ENCODE assay signal across 8 mouse cellular contexts in genomic region chr9:110879998-110880561, GRCm38 (mm10). TPM values are rescaled to one million over a fixed set of nuclear protein-coding genes. Genes with fewer than 3 reads are reported as not detected.
DNase-seq lines count a peak whose midpoint lies in the region; ATAC-seq lines count a peak whose summit lies in the region.

Tmie (minus strand) TSS chr9:110880113.

- WGBS in embryonic facial prominence, embryonic 13.5 days: under 1% methylated on average over 49 of the region's 57 CpGs
- under 1% methylated on average over 49 of the region's 57 CpGs for WGBS in heart, embryonic 14.5 days
- WGBS in kidney, embryonic 15.5 days: under 1% methylated on average over 57 of the region's 57 CpGs
- WGBS in neural tube, embryonic 13.5 days: under 1% methylated on average over 56 of the region's 57 CpGs

- DNase-seq in layer of hippocampus, adult 11-12 months (ENCODE audit: low spot score): peak; percentile 48
- no peak for DNase-seq in layer of hippocampus, adult 9-10 months (ENCODE audit: low spot score)
- peak; percentile 89 to 93 for DNase-seq in lung, adult 18-20 months
- DNase-seq in thymus, postnatal 36 days: peak; percentile 81 to 87

- H3K4me2 ChIP-seq in embryonic facial prominence, embryonic 13.5 days: peak within 1 kb of the TSS; percentile 93
- H3K4me2 ChIP-seq in heart, embryonic 14.5 days (ENCODE audit: low read length): peak within 1 kb of the TSS; percentile 95
- H3K4me2 ChIP-seq in kidney, embryonic 15.5 days: peak within 1 kb of the TSS; percentile 93
- H3K4me2 ChIP-seq in neural tube, embryonic 13.5 days: peak within 1 kb of the TSS; percentile 83

- peaks cover 46% of the 10 kb centered on the region for H3K27me3 ChIP-seq in embryonic facial prominence, embryonic 13.5 days
- H3K27me3 ChIP-seq in heart, embryonic 14.5 days (ENCODE audit: control insufficient read depth, insufficient read depth, low read length): peaks cover 8% of the 10 kb centered on the region
- H3K27me3 ChIP-seq in kidney, embryonic 15.5 days: peaks cover 27% of the 10 kb centered on the region
- peaks cover 58% of the 10 kb centered on the region for H3K27me3 ChIP-seq in neural tube, embryonic 13.5 days

- H3K4me1 ChIP-seq in embryonic facial prominence, embryonic 13.5 days: peaks cover 20% of the 10 kb centered on the region
- peaks cover 20 to 28% of the 10 kb centered on the region in 2 experiments for H3K4me1 ChIP-seq in heart, embryonic 14.5 days (ENCODE audit: control insufficient read depth in 2 of 2, insufficient read depth in 2 of 2, low read length in 2 of 2)
- H3K4me1 ChIP-seq in kidney, embryonic 15.5 days: peaks cover 32% of the 10 kb centered on the region
- H3K4me1 ChIP-seq in neural tube, embryonic 13.5 days (replicated peaks): peaks cover 24% of the 10 kb centered on the region

- H3K36me3 ChIP-seq in embryonic facial prominence, embryonic 13.5 days: no peaks in the 10 kb centered on the region
- no peaks in the 10 kb centered on the region for H3K36me3 ChIP-seq in heart, embryonic 14.5 days (ENCODE audit: control insufficient read depth, insufficient read depth, low read length)
- H3K36me3 ChIP-seq in kidney, embryonic 15.5 days: no peaks in the 10 kb centered on the region
- no peaks in the 10 kb centered on the region for H3K36me3 ChIP-seq in neural tube, embryonic 13.5 days

- H3K9me3 ChIP-seq in embryonic facial prominence, embryonic 13.5 days: no peaks in the 10 kb centered on the region
- H3K9me3 ChIP-seq in heart, embryonic 14.5 days (ENCODE audit: control insufficient read depth, low read length): no peaks in the 10 kb centered on the region
- H3K9me3 ChIP-seq in kidney, embryonic 15.5 days (replicated peaks): no peaks in the 10 kb centered on the region
- no peaks in the 10 kb centered on the region for H3K9me3 ChIP-seq in neural tube, embryonic 13.5 days

- peak within 1 kb of the TSS; percentile 60 for H3K4me3 ChIP-seq in embryonic facial prominence, embryonic 13.5 days
- peak within 1 kb of the TSS; percentile 53 to 67 for H3K4me3 ChIP-seq in heart, embryonic 14.5 days (ENCODE audit: control insufficient read depth in 1 of 2, insufficient read depth in 1 of 2, low read depth in 1 of 2, low read length in 2 of 2)
- peak within 1 kb of the TSS; percentile 68 for H3K4me3 ChIP-seq in kidney, embryonic 15.5 days (replicated peaks)
- H3K4me3 ChIP-seq in neural tube, embryonic 13.5 days: peak within 1 kb of the TSS; percentile 48

- H3K27ac ChIP-seq in embryonic facial prominence, embryonic 13.5 days: no peak within 1 kb of the TSS
- peak within 1 kb of the TSS in 1 of 2 experiments; percentile 7; a peak in 1 of 4 replicates for H3K27ac ChIP-seq in heart, embryonic 14.5 days (replicated peaks in 1 of 2; ENCODE audit: control insufficient read depth in 1 of 2, insufficient read depth in 1 of 2, low read depth in 2 of 2, low read length in 2 of 2)
- peak within 1 kb of the TSS; percentile 63 for H3K27ac ChIP-seq in kidney, embryonic 15.5 days
- H3K27ac ChIP-seq in neural tube, embryonic 13.5 days (replicated peaks): no peak within 1 kb of the TSS

- ATAC-seq in embryonic facial prominence, embryonic 13.5 days (ENCODE audit: insufficient number of reproducible peaks, insufficient read depth, low FRiP score, low TSS enrichment, low read depth): peak; percentile 49
- ATAC-seq in heart, embryonic 14.5 days (ENCODE audit: insufficient number of reproducible peaks, insufficient read depth, low FRiP score, low read depth): peak; percentile 33; the same call in 1 of the 2 replicates
- ATAC-seq in kidney, embryonic 15.5 days (replicated peaks; ENCODE audit: low FRiP score): peak; percentile 89
- ATAC-seq in neural tube, embryonic 13.5 days (ENCODE audit: low read depth): 0 out of 2 replicates have a peak, but pooled peaks have one; percentile 16

- peak within 1 kb of the TSS; percentile 77 for H3K9ac ChIP-seq in embryonic facial prominence, embryonic 13.5 days
- H3K9ac ChIP-seq in heart, embryonic 14.5 days (ENCODE audit: low read length): peak within 1 kb of the TSS; percentile 71
- H3K9ac ChIP-seq in kidney, embryonic 15.5 days: peak within 1 kb of the TSS; percentile 51
- H3K9ac ChIP-seq in neural tube, embryonic 13.5 days: peak within 1 kb of the TSS; percentile 64

RNA-seq across cellular contexts. Expression of gene Tmie, which starts in this region (rescaled TPM):
- polyA plus RNA-seq in embryonic facial prominence, embryonic 13.5 days (2015; fragmentation: Nextera tagmentation; extraction: Ambion mirVana): 2.3 and 2.4 TPM in 2 replicates
- 0.16 and 0.20 TPM in 2 replicates for polyA plus RNA-seq in heart, embryonic 14.5 days (2014; fragmentation: Nextera tagmentation; extraction: Ambion mirVana)
- polyA plus RNA-seq in kidney, embryonic 15.5 days (2015; fragmentation: Nextera tagmentation; extraction: Ambion mirVana): 1.3 and 1.8 TPM in 2 replicates
- polyA plus RNA-seq in neural tube, embryonic 13.5 days (2015; fragmentation: Nextera tagmentation; extraction: Ambion mirVana): 1.7 and 1.8 TPM in 2 replicates

Comparison
In these comparisons a context has a peak if more than half of its experiments do, and no peak if none do; other contexts are left out.
1. Peak in ATAC-seq, H3K4me3 ChIP-seq, H3K9ac ChIP-seq and H3K4me2 ChIP-seq in heart, embryonic 14.5 days; RNA of the gene not detected or under 1 TPM.
2. ATAC-seq: peak in every context shown above with its lines; median percentile 89 in kidney, embryonic 15.5 days; 49 in embryonic facial prominence, embryonic 13.5 days; 33 in heart, embryonic 14.5 days; 16 in neural tube, embryonic 13.5 days.